Mouse (Mus musculus) liver, embryonic 12.5 days (tissue): ENCODE measurements at regions not wholly inside any gene's neighbourhood (a gene's known extent, or its start where the extent isn't known, plus 50 kb on each side); places are given as distances from the start of the nearest gene placed in this dataset.
A peak's percentile ranks its signal among the peaks of the same experiment; 100 is the strongest.
"Not testable (repeated sequence)": the region's sequence is repeated elsewhere in the genome, so short reads cannot be mapped to it uniquely, and the experiment has no call there.

Experiments
- ATAC-seq: fragments of 200-750 bp; cut with Nextera tagmentation; 2 replicates; pipeline ENCODE4 v1.8.0; 2017; ENCODE audit warnings: moderate number of reproducible peaks, mild to moderate bottlenecking, moderate library complexity
- H3K27ac ChIP-seq: fragments of 300-500 bp; sonication (generic); 2 replicates; pipeline ENCODE4 v1.5.1; 2016; ENCODE audit warnings: mild to moderate bottlenecking
- H3K27me3 ChIP-seq: fragments of 300-500 bp; sonication (generic); replicated peaks from 2 replicates; pipeline ENCODE4 v1.6.1; 2016; ENCODE audit warnings: mild to moderate bottlenecking, moderate library complexity
- H3K36me3 ChIP-seq: fragments of 300-500 bp; sonication (generic); 2 replicates; pipeline ENCODE4 v1.6.1; 2016; ENCODE audit warnings: mild to moderate bottlenecking, moderate library complexity
- H3K4me1 ChIP-seq: fragments of 300-500 bp; sonication (generic); 2 replicates; pipeline ENCODE4 v1.6.1; 2016
- H3K4me2 ChIP-seq: fragments of 300-500 bp; sonication (generic); 2 replicates; pipeline ENCODE4 v1.6.1; 2016; ENCODE audit warnings: mild to moderate bottlenecking, moderate library complexity
- H3K4me3 ChIP-seq: fragments of 300-500 bp; sonication (generic); 2 replicates; pipeline ENCODE4 v1.5.1; 2016; ENCODE audit warnings: mild to moderate bottlenecking, moderate library complexity
- H3K9ac ChIP-seq: fragments of 300-500 bp; sonication (generic); 2 replicates; pipeline ENCODE4 v1.6.1; 2016; ENCODE audit warnings: mild to moderate bottlenecking, moderate library complexity
- H3K9me3 ChIP-seq: fragments of 300-500 bp; sonication (generic); replicated peaks from 2 replicates; pipeline ENCODE4 v1.6.1; 2016; ENCODE audit warnings: mild to moderate bottlenecking, moderate library complexity
- WGBS: fragments of 180-500 bp; shearing (Covaris S2); methylation state at CpG from one replicate; pipeline ENCODE4 v1.1.7; 2016; ENCODE audit not compliant: insufficient replicate concordance; 5-methylcytosine and 5-hydroxymethylcytosine counted together

- H3K27ac ChIP-seq = no peak overlapping the region
- H3K4me1 ChIP-seq = no peaks in the 10 kb centered on the region
- WGBS = 77% methylated on average over 5 of the region's 5 CpGs
- peaks cover 14% of the 10 kb centered on the region; the same call in 1 of the 2 replicates for H3K27me3 ChIP-seq
- no peak for ATAC-seq
- no peak overlapping the region for H3K4me3 ChIP-seq
- no peaks in the 10 kb centered on the region for H3K9me3 ChIP-seq
- no peaks in the 10 kb centered on the region for H3K36me3 ChIP-seq
- H3K4me2 ChIP-seq = no peak overlapping the region
- H3K9ac ChIP-seq = no peak overlapping the region
Observed at GRCm38 (mm10) chr16:31564926-31565325, 98.3 kb upstream of the Dlg1 start.

DNA sequence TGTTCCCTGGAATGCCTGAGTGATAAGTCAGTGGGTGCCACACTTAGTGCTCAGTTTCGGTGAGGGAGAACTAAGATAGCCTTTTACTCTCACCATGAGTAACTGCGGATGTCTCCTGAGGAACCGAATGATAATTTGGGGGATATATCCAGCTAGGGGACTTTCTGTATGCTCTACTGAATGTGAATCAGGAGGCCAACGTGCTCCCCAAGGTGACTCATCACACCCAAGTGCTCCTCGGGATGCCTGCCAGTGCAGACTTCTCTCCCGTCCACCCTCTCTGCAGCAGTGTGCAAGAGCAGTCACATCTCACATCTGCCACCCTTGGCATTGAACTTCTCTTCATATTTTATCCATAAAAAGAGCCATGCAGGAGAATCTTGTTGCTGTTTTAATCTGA lies 94.9 kb upstream of the Dlg1 start:
- no peaks in the 10 kb centered on the region for H3K9me3 ChIP-seq
- WGBS = 83% methylated on average over 6 of the region's 6 CpGs
- H3K4me1 ChIP-seq = no peaks in the 10 kb centered on the region
- H3K27ac ChIP-seq = no peak overlapping the region
- no peak overlapping the region for H3K4me3 ChIP-seq
- no peaks in the 10 kb centered on the region for H3K36me3 ChIP-seq
- peaks cover 10% of the 10 kb centered on the region; the same call in 1 of the 2 replicates for H3K27me3 ChIP-seq
- H3K4me2 ChIP-seq = no peak overlapping the region
- no peak for ATAC-seq
- no peak overlapping the region for H3K9ac ChIP-seq

- Histone ChIP-seq H3K4me1 (no peaks in the 10 kb centered on the region), H3K9ac (no peak overlapping the region), H3K27me3 (peaks cover 16% of the 10 kb centered on the region), H3K4me2 (no peak overlapping the region), H3K36me3 (no peaks in the 10 kb centered on the region), H3K9me3 (no peaks in the 10 kb centered on the region), H3K27ac (no peak overlapping the region), H3K4me3 (no peak overlapping the region)
- no peak for ATAC-seq
- 83% methylated on average over 6 of the region's 6 CpGs for WGBS
Observed at GRCm38 (mm10) chr16:31569871-31570270, 93.4 kb upstream of the Dlg1 start.

GRCm38 (mm10) chr16:31570311-31571139 lies 92.7 kb upstream of the Dlg1 start:
- no peak overlapping the region for H3K4me2 ChIP-seq
- WGBS = 73% methylated on average over 20 of the region's 20 CpGs
- H3K9me3 ChIP-seq = no peaks in the 10 kb centered on the region
- no peak overlapping the region for H3K9ac ChIP-seq
- peaks cover 3% of the 10 kb centered on the region; the same call in 1 of the 2 replicates for H3K4me1 ChIP-seq
- H3K27ac ChIP-seq = no peak overlapping the region
- no peak for ATAC-seq
- H3K27me3 ChIP-seq = peaks cover 22% of the 10 kb centered on the region
- H3K36me3 ChIP-seq = no peaks in the 10 kb centered on the region
- H3K4me3 ChIP-seq = no peak overlapping the region

GRCm38 (mm10) chr16:31573833-31574232 lies 89.4 kb upstream of the Dlg1 start:
- not testable (repeated sequence) for H3K27ac ChIP-seq, H3K36me3 ChIP-seq, H3K4me3 ChIP-seq, ATAC-seq, H3K9me3 ChIP-seq, H3K4me2 ChIP-seq, H3K9ac ChIP-seq
- WGBS = 77% methylated on average over 9 of the region's 9 CpGs
- Histone ChIP-seq H3K27me3 (peaks cover 20% of the 10 kb centered on the region), H3K4me1 (peaks cover 14% of the 10 kb centered on the region; the same call in 1 of the 2 replicates)

- not testable (repeated sequence) for H3K9me3 ChIP-seq, H3K27ac ChIP-seq, ATAC-seq, H3K36me3 ChIP-seq, H3K4me3 ChIP-seq, H3K9ac ChIP-seq
- peaks cover 24% of the 10 kb centered on the region for H3K27me3 ChIP-seq
- H3K4me2 ChIP-seq = peak overlapping the region; percentile 9; the same call in 1 of the 2 replicates
- WGBS = 27% methylated on average over 11 of the region's 11 CpGs
- H3K4me1 ChIP-seq = peaks cover 14% of the 10 kb centered on the region; the same call in 1 of the 2 replicates
Observed at GRCm38 (mm10) chr16:31575646-31576045, 87.6 kb upstream of the Dlg1 start.

DNA sequence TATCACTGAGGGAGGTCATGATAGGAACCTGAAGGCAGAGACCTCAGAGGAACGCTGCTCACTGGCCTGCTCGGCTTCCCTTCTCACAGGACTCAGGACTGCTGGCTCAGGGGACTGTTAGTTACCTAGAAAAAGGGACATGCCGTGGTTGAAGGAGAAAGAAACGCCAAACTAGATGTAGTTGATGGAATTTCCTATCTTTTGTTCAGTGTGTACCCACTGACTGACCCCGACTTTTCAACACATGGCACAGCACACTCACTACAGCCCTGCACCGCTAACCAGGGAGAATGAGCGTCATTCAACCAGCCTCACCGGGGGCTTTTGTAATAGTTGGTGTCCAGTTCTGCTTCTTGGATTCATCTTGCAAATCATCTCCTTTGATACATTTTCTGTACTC lies 86.8 kb upstream of the Dlg1 start:
- no peaks in the 10 kb centered on the region for H3K36me3 ChIP-seq
- H3K4me3 ChIP-seq = no peak overlapping the region
- no peak overlapping the region for H3K9ac ChIP-seq
- no peak for ATAC-seq
- H3K4me1 ChIP-seq = peaks cover 14% of the 10 kb centered on the region; the same call in 1 of the 2 replicates
- H3K27me3 ChIP-seq = peaks cover 26% of the 10 kb centered on the region
- no peak overlapping the region for H3K27ac ChIP-seq
- WGBS = 68% methylated on average over 8 of the region's 8 CpGs
- H3K9me3 ChIP-seq = no peaks in the 10 kb centered on the region
- H3K4me2 ChIP-seq = no peak overlapping the region

DNA sequence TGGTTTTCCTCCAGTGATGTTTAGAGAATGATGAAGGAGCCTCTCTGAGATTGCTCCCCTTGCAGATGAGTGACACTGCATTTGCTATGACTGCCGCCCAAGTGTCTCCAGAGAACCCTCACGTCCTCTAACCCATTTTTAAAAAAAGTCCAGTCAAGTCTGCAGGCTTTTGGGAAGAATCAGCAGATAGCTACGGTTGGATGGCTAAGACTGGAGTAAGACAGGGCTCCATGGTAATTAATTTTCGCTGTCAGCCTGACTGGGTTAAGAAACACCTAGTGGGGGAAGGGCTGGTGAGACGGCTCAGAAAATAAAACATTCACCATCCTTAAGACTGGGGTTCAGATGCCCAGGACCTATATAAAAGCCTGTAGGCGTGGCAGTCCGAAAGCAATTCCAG lies 85.9 kb upstream of the Dlg1 start:
- H3K9me3 ChIP-seq = no peaks in the 10 kb centered on the region
- H3K4me3 ChIP-seq = no peak overlapping the region
- H3K36me3 ChIP-seq = no peaks in the 10 kb centered on the region
- peaks cover 14% of the 10 kb centered on the region; the same call in 1 of the 2 replicates for H3K4me1 ChIP-seq
- H3K27ac ChIP-seq = no peak overlapping the region
- H3K9ac ChIP-seq = no peak overlapping the region
- no peak overlapping the region for H3K4me2 ChIP-seq
- 66% methylated on average over 7 of the region's 7 CpGs for WGBS
- no peak for ATAC-seq
- H3K27me3 ChIP-seq = peaks cover 33% of the 10 kb centered on the region

- H3K9me3 ChIP-seq = no peaks in the 10 kb centered on the region
- H3K36me3 ChIP-seq = no peaks in the 10 kb centered on the region
- H3K27ac ChIP-seq = no peak overlapping the region
- no peak for ATAC-seq
- H3K4me1 ChIP-seq = peaks cover 20% of the 10 kb centered on the region; the same call in 1 of the 2 replicates
- H3K4me3 ChIP-seq = no peak overlapping the region
- peaks cover 42% of the 10 kb centered on the region for H3K27me3 ChIP-seq
- no peak overlapping the region for H3K9ac ChIP-seq
- 68% methylated on average over 3 of the region's 3 CpGs for whole genome bisulfite sequencing
- no peak overlapping the region for H3K4me2 ChIP-seq
Observed at GRCm38 (mm10) chr16:31579318-31579717, 83.9 kb upstream of the Dlg1 start.

GRCm38 (mm10) chr16:31580779-31581178 lies 82.5 kb upstream of the Dlg1 start:
- Histone ChIP-seq H3K9me3 (no peaks in the 10 kb centered on the region), H3K4me3 (no peak overlapping the region), H3K4me1 (peaks cover 14% of the 10 kb centered on the region; the same call in 1 of the 2 replicates), H3K36me3 (no peaks in the 10 kb centered on the region), H3K27ac (no peak overlapping the region), H3K9ac (no peak overlapping the region), H3K4me2 (no peak overlapping the region), H3K27me3 (peaks cover 31% of the 10 kb centered on the region)
- 79% methylated on average over 6 of the region's 6 CpGs for WGBS
- no peak for ATAC-seq

GRCm38 (mm10) chr16:31582885-31583284 lies 80.4 kb upstream of the Dlg1 start:
- Histone ChIP-seq H3K27me3 (peaks cover 26% of the 10 kb centered on the region), H3K27ac (no peak overlapping the region), H3K4me1 (peaks cover 16% of the 10 kb centered on the region), H3K36me3 (no peaks in the 10 kb centered on the region), H3K4me2 (no peak overlapping the region), H3K9ac (no peak overlapping the region), H3K4me3 (no peak overlapping the region), H3K9me3 (no peaks in the 10 kb centered on the region)
- 69% methylated on average over 4 of the region's 4 CpGs for WGBS
- ATAC-seq = no peak

GRCm38 (mm10) chr16:31583627-31584026 lies 79.6 kb upstream of the Dlg1 start:
- Histone ChIP-seq H3K36me3 (no peaks in the 10 kb centered on the region), H3K27ac (no peak overlapping the region), H3K9me3 (no peaks in the 10 kb centered on the region), H3K27me3 (peaks cover 26% of the 10 kb centered on the region), H3K9ac (no peak overlapping the region), H3K4me2 (no peak overlapping the region), H3K4me1 (peaks cover 20% of the 10 kb centered on the region), H3K4me3 (no peak overlapping the region)
- ATAC-seq = no peak
- WGBS = 81% methylated on average over 2 of the region's 2 CpGs
